Mouse (Mus musculus): ENCODE measurements at regions not wholly inside any gene's neighbourhood (a gene's known extent, or its start where the extent isn't known, plus 50 kb on each side); places are given as distances from the start of the nearest gene placed in this dataset.

DNA sequence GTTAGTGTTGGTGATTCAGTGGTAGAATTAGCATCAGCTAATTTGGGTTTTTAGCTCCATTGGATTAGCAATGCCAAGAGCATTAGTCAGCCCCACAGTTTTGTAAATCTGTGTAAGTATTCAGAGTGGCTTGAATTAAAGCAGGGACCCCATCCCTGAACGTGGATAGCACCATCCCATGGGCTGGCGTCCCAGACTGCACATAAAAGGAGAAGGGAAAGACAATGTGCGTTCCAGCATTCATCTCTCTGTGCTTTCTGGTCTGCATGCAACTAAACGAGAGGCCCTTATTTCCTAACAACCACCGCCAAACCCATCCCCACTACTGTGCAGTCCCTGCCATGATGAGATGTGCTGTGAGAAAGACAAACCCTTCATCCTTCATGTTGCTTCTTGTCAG is 713.8 kb downstream of the Sorcs1 start:
- H3K27me3 ChIP-seq (ENCODE audit: control insufficient read depth, insufficient read depth, low read length), result no peaks in the 10 kb centered on the region
- no peaks in the 10 kb centered on the region for H3K9me3 ChIP-seq (ENCODE audit: control insufficient read depth, low read length)
- no peak overlapping the region for H3K9ac ChIP-seq (ENCODE audit: low read length)
- WGBS, result 83% methylated on average over 5 of the region's 5 CpGs
- H3K36me3 ChIP-seq (ENCODE audit: control insufficient read depth, insufficient read depth, low read length), result no peaks in the 10 kb centered on the region
- H3K4me3 ChIP-seq (ENCODE audit: low read depth, low read length), result no peak overlapping the region
- ATAC-seq (ENCODE audit: insufficient number of reproducible peaks, low FRiP score, low TSS enrichment, low read depth), result no peak
- H3K4me2 ChIP-seq (ENCODE audit: low read depth, severe bottlenecking), result no peak overlapping the region
- DNase-seq (ENCODE audit: low spot score), result no peak
- H3K27ac ChIP-seq (replicated peaks; ENCODE audit: low read depth, low read length), result no peak overlapping the region
- H3K4me1 ChIP-seq (ENCODE audit: control insufficient read depth, insufficient read depth, low read length), result no peaks in the 10 kb centered on the region

DNA sequence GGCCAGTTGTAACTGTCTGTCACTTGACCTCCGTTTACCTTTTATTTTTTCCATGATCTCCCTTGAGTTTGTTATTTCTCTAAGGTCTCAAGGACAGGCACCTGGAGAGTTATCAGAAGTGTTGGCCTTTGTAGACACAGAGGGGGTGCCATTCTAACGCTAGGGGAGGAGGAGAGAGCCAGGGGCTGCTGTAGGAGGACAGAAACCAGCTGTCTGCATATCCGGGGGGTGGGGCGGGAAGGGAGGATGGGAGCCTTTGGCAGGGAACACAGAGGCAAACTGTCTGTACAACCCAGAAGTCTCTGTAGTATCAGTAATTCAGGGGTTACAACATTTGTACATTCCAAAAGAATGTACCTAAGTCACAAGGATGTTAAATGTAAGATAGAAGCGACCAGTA is 719.9 kb downstream of the Sorcs1 start:
- no peak for DNase-seq (ENCODE audit: low spot score)

DNA sequence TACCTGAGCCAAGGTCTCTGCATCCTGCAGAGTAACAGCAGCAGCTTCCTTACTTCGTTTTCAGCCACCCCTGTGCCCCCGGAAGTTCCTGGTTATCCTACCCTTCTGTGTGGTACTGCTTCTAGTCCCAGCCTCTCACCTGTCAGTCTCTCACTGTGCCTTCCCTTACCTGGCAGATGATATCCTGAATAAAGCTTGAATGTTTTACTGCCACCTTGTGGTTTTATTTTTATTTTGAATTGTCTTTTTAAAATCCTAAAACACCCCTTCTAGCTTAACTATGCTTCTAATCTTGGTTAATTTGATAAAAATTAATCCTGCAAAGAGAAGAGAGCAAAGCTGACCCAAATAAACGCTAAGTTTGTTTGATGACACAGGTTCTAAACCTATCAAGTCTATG is 747.2 kb downstream of the Sorcs1 start:
- DNase-seq (ENCODE audit: low spot score) (no peak), ATAC-seq (ENCODE audit: insufficient number of reproducible peaks, low FRiP score, low TSS enrichment, low read depth) (no peak)
- Histone ChIP-seq H3K36me3 (ENCODE audit: control insufficient read depth, insufficient read depth, low read length) (no peaks in the 10 kb centered on the region), H3K27me3 (ENCODE audit: control insufficient read depth, insufficient read depth, low read length) (no peaks in the 10 kb centered on the region), H3K4me3 (ENCODE audit: low read depth, low read length) (no peak overlapping the region), H3K4me2 (ENCODE audit: low read depth, severe bottlenecking) (no peak overlapping the region), H3K9ac (ENCODE audit: low read length) (no peak overlapping the region), H3K9me3 (ENCODE audit: control insufficient read depth, low read length) (no peaks in the 10 kb centered on the region), H3K4me1 (ENCODE audit: control insufficient read depth, insufficient read depth, low read length) (no peaks in the 10 kb centered on the region), H3K27ac (replicated peaks; ENCODE audit: low read depth, low read length) (no peak overlapping the region)
- 45% methylated on average over 3 of the region's 3 CpGs for WGBS

More for the DNA sequence above, 719.9 kb downstream of the Sorcs1 start:
- 68% methylated on average over 5 of the region's 5 CpGs for WGBS
- Histone ChIP-seq H3K27ac (replicated peaks; ENCODE audit: low read depth, low read length) (no peak overlapping the region), H3K27me3 (ENCODE audit: control insufficient read depth, insufficient read depth, low read length) (no peaks in the 10 kb centered on the region), H3K9me3 (ENCODE audit: control insufficient read depth, low read length) (no peaks in the 10 kb centered on the region), H3K4me3 (ENCODE audit: low read depth, low read length) (no peak overlapping the region), H3K9ac (ENCODE audit: low read length) (no peak overlapping the region), H3K4me2 (ENCODE audit: low read depth, severe bottlenecking) (no peak overlapping the region), H3K4me1 (ENCODE audit: control insufficient read depth, insufficient read depth, low read length) (no peaks in the 10 kb centered on the region), H3K36me3 (ENCODE audit: control insufficient read depth, insufficient read depth, low read length) (no peaks in the 10 kb centered on the region)
- ATAC-seq (ENCODE audit: insufficient number of reproducible peaks, low FRiP score, low TSS enrichment, low read depth), result no peak

DNA sequence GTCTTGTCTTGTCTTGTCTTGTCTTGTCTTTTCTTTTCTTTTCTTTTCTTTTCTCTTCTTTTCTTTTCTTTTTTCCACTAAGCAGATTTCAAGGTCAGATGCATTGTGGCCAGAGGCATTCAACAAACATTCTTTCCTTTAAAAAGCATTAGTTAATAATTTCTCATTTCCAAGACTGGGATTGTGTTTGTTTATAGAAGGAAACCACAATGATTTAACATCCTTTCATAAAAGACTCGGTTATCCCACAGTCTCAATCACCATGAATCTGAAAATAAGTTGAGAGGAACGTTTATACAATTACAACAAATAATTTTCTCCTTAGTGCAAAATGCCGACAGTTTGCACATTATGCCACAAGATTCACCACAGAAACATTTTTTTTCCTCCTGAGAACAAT is 766.7 kb downstream of the Sorcs1 start:
- WGBS, result 76% methylated on average over 3 of the region's 3 CpGs
- no peak overlapping the region for H3K27ac ChIP-seq (replicated peaks; ENCODE audit: low read depth, low read length)
- ATAC-seq (ENCODE audit: insufficient number of reproducible peaks, low FRiP score, low TSS enrichment, low read depth), result no peak

DNA sequence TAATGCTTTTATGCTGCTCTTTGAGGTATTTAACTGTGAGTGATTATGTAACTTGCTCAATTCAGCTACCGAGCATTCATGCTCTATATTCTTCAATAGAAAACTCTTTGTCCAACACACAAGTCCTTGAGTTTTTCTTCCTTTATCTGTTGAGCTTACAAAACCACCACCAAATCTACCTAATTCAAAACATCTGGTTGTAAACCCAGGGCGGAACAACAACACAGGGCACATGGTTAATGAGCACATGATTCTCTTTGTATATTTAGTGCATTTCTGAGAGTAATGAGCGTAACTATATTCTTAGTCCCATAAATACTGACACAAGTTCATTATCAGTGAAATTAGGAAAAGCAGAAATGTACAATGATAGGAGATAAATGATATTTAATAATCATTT is 798.2 kb downstream of the Sorcs1 start:
- ATAC-seq (ENCODE audit: insufficient number of reproducible peaks, low FRiP score, low TSS enrichment, low read depth) (no peak), DNase-seq (ENCODE audit: low spot score) (no peak)
- H3K27ac ChIP-seq (replicated peaks; ENCODE audit: low read depth, low read length), result no peak overlapping the region
- no peaks in the 10 kb centered on the region for H3K9me3 ChIP-seq (ENCODE audit: control insufficient read depth, low read length)
- H3K4me1 ChIP-seq (ENCODE audit: control insufficient read depth, insufficient read depth, low read length), result no peaks in the 10 kb centered on the region
- WGBS, result 25% methylated on average over 3 of the region's 3 CpGs
- no peak overlapping the region for H3K9ac ChIP-seq (ENCODE audit: low read length)
- no peak overlapping the region for H3K4me2 ChIP-seq (ENCODE audit: low read depth, severe bottlenecking)
- H3K4me3 ChIP-seq (ENCODE audit: low read depth, low read length), result no peak overlapping the region
- no peaks in the 10 kb centered on the region for H3K36me3 ChIP-seq (ENCODE audit: control insufficient read depth, insufficient read depth, low read length)
- H3K27me3 ChIP-seq (ENCODE audit: control insufficient read depth, insufficient read depth, low read length), result no peaks in the 10 kb centered on the region

More for the DNA sequence above, 766.7 kb downstream of the Sorcs1 start:
- no peaks in the 10 kb centered on the region for H3K36me3 ChIP-seq (ENCODE audit: control insufficient read depth, insufficient read depth, low read length)
- H3K9me3 ChIP-seq (ENCODE audit: control insufficient read depth, low read length), result no peaks in the 10 kb centered on the region
- H3K27me3 ChIP-seq (ENCODE audit: control insufficient read depth, insufficient read depth, low read length), result no peaks in the 10 kb centered on the region
- H3K9ac ChIP-seq (ENCODE audit: low read length), result no peak overlapping the region
- DNase-seq (ENCODE audit: low spot score), result no peak
- H3K4me1 ChIP-seq (ENCODE audit: control insufficient read depth, insufficient read depth, low read length), result no peaks in the 10 kb centered on the region
- no peak overlapping the region for H3K4me3 ChIP-seq (ENCODE audit: low read depth, low read length)
- no peak overlapping the region for H3K4me2 ChIP-seq (ENCODE audit: low read depth, severe bottlenecking)

DNA sequence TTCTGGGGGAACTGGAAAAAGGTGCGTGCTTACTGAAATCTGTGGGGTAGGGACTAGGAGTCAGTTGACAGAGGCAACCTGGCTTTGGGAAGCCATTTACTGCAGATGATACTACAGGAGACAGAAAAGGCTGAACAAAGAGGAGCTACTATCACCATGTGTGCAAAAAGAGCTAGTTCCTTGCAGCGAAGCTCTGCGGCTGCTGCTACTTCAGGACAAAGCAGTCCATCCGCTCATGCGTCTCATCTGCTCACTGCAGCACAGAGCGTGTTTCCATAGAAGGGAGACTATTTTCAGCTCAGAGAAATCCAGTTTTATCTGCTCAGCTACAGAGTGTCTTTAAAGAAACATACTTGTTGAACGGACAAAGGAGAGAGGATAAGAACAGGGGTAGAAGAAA is 817.7 kb downstream of the Sorcs1 start:
- Histone ChIP-seq H3K9ac (ENCODE audit: low read length) (no peak overlapping the region), H3K4me1 (ENCODE audit: control insufficient read depth, insufficient read depth, low read length) (no peaks in the 10 kb centered on the region), H3K27ac (replicated peaks; ENCODE audit: low read depth, low read length) (no peak overlapping the region), H3K4me2 (ENCODE audit: low read depth, severe bottlenecking) (no peak overlapping the region), H3K36me3 (ENCODE audit: control insufficient read depth, insufficient read depth, low read length) (no peaks in the 10 kb centered on the region), H3K4me3 (ENCODE audit: low read depth, low read length) (no peak overlapping the region), H3K9me3 (ENCODE audit: control insufficient read depth, low read length) (no peaks in the 10 kb centered on the region), H3K27me3 (ENCODE audit: control insufficient read depth, insufficient read depth, low read length) (no peaks in the 10 kb centered on the region)
- no peak for ATAC-seq (ENCODE audit: insufficient number of reproducible peaks, low FRiP score, low TSS enrichment, low read depth)
- 92% methylated on average over 7 of the region's 7 CpGs for WGBS
- DNase-seq (ENCODE audit: low spot score), result no peak

DNA sequence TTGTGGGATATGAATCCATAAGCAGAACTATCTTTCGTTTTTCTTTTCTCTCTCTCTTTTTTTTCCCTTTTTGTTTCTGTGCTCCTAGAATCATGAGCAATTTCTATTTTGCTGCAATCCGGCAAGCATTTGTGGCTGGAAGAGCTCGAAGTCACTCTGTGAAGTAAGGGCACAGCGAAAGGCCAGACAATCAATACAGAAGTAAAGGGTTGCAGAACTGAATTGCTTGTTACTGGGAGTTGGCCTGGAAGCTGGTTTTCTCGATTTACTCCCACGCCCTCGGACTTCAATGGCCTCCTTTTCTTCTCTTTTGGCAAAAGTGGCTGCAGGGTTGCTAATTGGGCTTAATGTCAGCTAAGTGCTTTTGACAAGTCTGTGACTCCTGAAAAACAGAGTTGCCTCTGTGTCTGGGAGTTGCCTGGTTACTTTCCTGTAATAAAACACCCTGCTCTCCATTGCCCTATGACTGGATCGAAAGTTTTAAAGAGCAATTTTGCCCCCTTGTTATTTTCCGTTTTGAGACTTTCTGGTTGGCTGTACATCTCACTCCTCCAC is 822.9 kb downstream of the Sorcs1 start:
- no peaks in the 10 kb centered on the region for H3K4me1 ChIP-seq (ENCODE audit: control insufficient read depth, insufficient read depth, low read length)
- WGBS, result 28% methylated on average over 9 of the region's 9 CpGs
- no peak overlapping the region for H3K9ac ChIP-seq (ENCODE audit: low read length)
- ATAC-seq (ENCODE audit: insufficient number of reproducible peaks, low FRiP score, low TSS enrichment, low read depth), result peak; percentile 79; the same call in 1 of the 2 replicates
- H3K4me3 ChIP-seq (ENCODE audit: low read depth, low read length), result no peak overlapping the region
- 0 out of 2 replicates have a peak overlapping the region, but pooled peaks have one; percentile 33 for H3K27ac ChIP-seq (replicated peaks; ENCODE audit: low read depth, low read length)
- no peaks in the 10 kb centered on the region for H3K36me3 ChIP-seq (ENCODE audit: control insufficient read depth, insufficient read depth, low read length)
- no peak overlapping the region for H3K4me2 ChIP-seq (ENCODE audit: low read depth, severe bottlenecking)
- no peaks in the 10 kb centered on the region for H3K27me3 ChIP-seq (ENCODE audit: control insufficient read depth, insufficient read depth, low read length)
- DNase-seq (ENCODE audit: low spot score), result peak; percentile 50
- no peaks in the 10 kb centered on the region for H3K9me3 ChIP-seq (ENCODE audit: control insufficient read depth, low read length)

DNA sequence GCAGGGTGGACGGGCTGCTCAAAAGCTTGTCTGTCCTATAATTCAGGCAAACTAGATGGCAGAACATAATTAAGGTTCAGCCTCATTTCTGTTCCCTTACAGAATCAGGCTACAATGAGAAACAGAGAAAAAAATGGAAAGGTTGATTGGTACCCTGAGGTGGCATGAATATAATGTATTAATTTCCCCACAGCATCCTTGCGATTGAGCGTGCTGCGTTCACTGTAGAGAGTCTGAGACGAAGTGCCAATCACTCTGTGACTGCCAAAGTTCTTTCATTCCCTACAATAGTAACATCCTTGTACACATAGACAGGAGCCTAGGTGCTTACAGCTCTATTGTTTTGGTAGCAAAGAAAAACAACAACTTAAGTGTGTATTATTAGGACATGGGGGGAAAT is 836.5 kb downstream of the Sorcs1 start:
- Histone ChIP-seq H3K9me3 (ENCODE audit: control insufficient read depth, low read length) (no peaks in the 10 kb centered on the region), H3K27ac (replicated peaks; ENCODE audit: low read depth, low read length) (no peak overlapping the region), H3K9ac (ENCODE audit: low read length) (no peak overlapping the region), H3K4me1 (ENCODE audit: control insufficient read depth, insufficient read depth, low read length) (no peaks in the 10 kb centered on the region), H3K4me3 (ENCODE audit: low read depth, low read length) (no peak overlapping the region), H3K4me2 (ENCODE audit: low read depth, severe bottlenecking) (no peak overlapping the region), H3K36me3 (ENCODE audit: control insufficient read depth, insufficient read depth, low read length) (no peaks in the 10 kb centered on the region), H3K27me3 (ENCODE audit: control insufficient read depth, insufficient read depth, low read length) (no peaks in the 10 kb centered on the region)
- WGBS, result 95% methylated on average over 5 of the region's 5 CpGs
- no peak for ATAC-seq (ENCODE audit: insufficient number of reproducible peaks, low FRiP score, low TSS enrichment, low read depth)
- no peak for DNase-seq (ENCODE audit: low spot score)

Data from limb, embryonic 11.5 days (tissue).